Mouse (Mus musculus) kidney, adult 2 months (tissue): ENCODE measurements at regions not wholly inside any gene's neighbourhood (a gene's known extent, or its start where the extent isn't known, plus 50 kb on each side); places are given as distances from the start of the nearest gene placed in this dataset.

Experiments used
- CTCF ChIP-seq: fragments of 200-500 bp; conservative IDR thresholded peaks from 2 replicates; pipeline ENCODE4 v1.5.1; 2011; ENCODE audit warnings: low read depth, mild to moderate bottlenecking, control low read depth, low read length, moderate library complexity, mixed read lengths; ENCODE audit not compliant: insufficient read depth, insufficient read length
- POLR2A ChIP-seq: fragments of 200-500 bp; IDR thresholded peaks from one replicate; pipeline ENCODE4 v1.6.1; 2011; ENCODE audit warnings: low read depth, low read length, control low read depth

GRCm38 (mm10) chr12:95940465-95941012, 248.5 kb downstream of the Flrt2 start:
- TF ChIP-seq POLR2A = no peak
- no peak for TF ChIP-seq CTCF
